Mouse (Mus musculus): ENCODE measurements at regions not wholly inside any gene's neighbourhood (a gene's known extent, or its start where the extent isn't known, plus 50 kb on each side); places are given as distances from the start of the nearest gene placed in this dataset.
"Not testable (repeated sequence)": the region's sequence is repeated elsewhere in the genome, so short reads cannot be mapped to it uniquely, and the experiment has no call there.

DNA sequence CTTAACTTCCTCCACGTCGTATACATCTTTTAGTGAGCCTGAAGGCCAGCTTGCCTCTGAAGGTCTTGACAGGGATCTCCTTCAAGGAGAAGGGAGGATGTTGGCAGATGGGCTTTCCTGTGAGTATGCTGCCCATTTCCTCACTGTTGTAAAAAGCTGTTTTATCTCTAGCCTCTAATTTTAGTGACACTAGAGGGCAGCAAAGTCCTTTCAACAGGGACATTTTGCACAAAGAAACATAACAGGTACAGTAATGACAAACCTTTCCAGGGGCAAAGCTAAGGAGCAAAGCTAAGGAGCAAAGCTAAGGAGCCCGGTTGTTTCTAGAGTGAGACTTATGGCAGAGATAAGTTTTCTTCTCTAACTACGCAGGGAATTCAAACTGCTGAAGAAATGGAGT lies 59.0 kb upstream of the Kbtbd8 start:
- H3K9ac ChIP-seq (ENCODE audit: low read depth, low read length): no peak overlapping the region
- no peak for ATAC-seq
- WGBS: 40% methylated on average over 4 of the region's 4 CpGs
- H3K4me1 ChIP-seq (ENCODE audit: control insufficient read depth, insufficient read depth, low read length): no peaks in the 10 kb centered on the region
- no peaks in the 10 kb centered on the region for H3K36me3 ChIP-seq (ENCODE audit: control insufficient read depth, insufficient read depth, low read length)
- H3K27ac ChIP-seq (ENCODE audit: low read length): no peak overlapping the region
- H3K9me3 ChIP-seq (replicated peaks; ENCODE audit: control insufficient read depth, low read length, poor library complexity, severe bottlenecking): no peaks in the 10 kb centered on the region
- no peaks in the 10 kb centered on the region for H3K27me3 ChIP-seq (ENCODE audit: control insufficient read depth, insufficient read depth, low read depth, low read length)
- no peak overlapping the region for H3K4me3 ChIP-seq (ENCODE audit: low read depth, low read length)
- H3K4me2 ChIP-seq (ENCODE audit: low read length): no peak overlapping the region

GRCm38 (mm10) chr6:95056222-95056621 lies 60.8 kb upstream of the Kbtbd8 start:
- WGBS: 94% methylated on average over 2 of the region's 2 CpGs
- Histone ChIP-seq H3K9ac (ENCODE audit: low read depth, low read length) (no peak overlapping the region), H3K27ac (ENCODE audit: low read length) (no peak overlapping the region), H3K9me3 (replicated peaks; ENCODE audit: control insufficient read depth, low read length, poor library complexity, severe bottlenecking) (no peaks in the 10 kb centered on the region), H3K4me1 (ENCODE audit: control insufficient read depth, insufficient read depth, low read length) (no peaks in the 10 kb centered on the region), H3K4me3 (ENCODE audit: low read depth, low read length) (no peak overlapping the region), H3K27me3 (ENCODE audit: control insufficient read depth, insufficient read depth, low read depth, low read length) (no peaks in the 10 kb centered on the region), H3K4me2 (ENCODE audit: low read length) (no peak overlapping the region), H3K36me3 (ENCODE audit: control insufficient read depth, insufficient read depth, low read length) (no peaks in the 10 kb centered on the region)
- ATAC-seq: no peak

- H3K9ac ChIP-seq (ENCODE audit: low read depth, low read length): no peak overlapping the region
- no peak overlapping the region for H3K27ac ChIP-seq (ENCODE audit: low read length)
- WGBS: 83% methylated on average over 9 of the region's 9 CpGs
- H3K4me1 ChIP-seq (ENCODE audit: control insufficient read depth, insufficient read depth, low read length): no peaks in the 10 kb centered on the region
- H3K4me3 ChIP-seq (ENCODE audit: low read depth, low read length): no peak overlapping the region
- H3K36me3 ChIP-seq (ENCODE audit: control insufficient read depth, insufficient read depth, low read length): no peaks in the 10 kb centered on the region
- no peaks in the 10 kb centered on the region for H3K9me3 ChIP-seq (replicated peaks; ENCODE audit: control insufficient read depth, low read length, poor library complexity, severe bottlenecking)
- no peaks in the 10 kb centered on the region for H3K27me3 ChIP-seq (ENCODE audit: control insufficient read depth, insufficient read depth, low read depth, low read length)
- ATAC-seq: no peak
- no peak overlapping the region for H3K4me2 ChIP-seq (ENCODE audit: low read length)
Observed at GRCm38 (mm10) chr6:95053717-95054382, 63.2 kb upstream of the Kbtbd8 start.

DNA sequence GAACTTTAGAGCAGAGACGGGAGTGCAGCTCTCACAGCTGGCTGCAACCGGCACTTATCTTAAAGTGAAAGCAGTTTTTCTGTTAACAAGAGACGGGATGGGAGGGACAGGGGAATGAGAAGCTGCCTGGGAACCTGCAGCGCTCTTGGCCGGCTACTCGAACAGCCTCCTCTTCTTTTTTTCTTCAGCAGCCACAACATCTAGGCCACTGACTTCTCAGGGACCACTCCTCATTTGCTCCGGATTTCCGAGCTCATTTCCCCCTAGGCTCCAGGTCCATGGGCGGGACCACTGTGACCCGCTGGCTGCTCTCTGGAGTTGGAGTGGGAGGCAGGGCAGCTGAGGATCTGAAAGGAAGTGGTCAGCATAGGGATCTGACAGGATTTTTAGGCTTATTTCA lies 75.7 kb upstream of the Kbtbd8 start:
- not testable (repeated sequence) for H3K9me3 ChIP-seq (replicated peaks; ENCODE audit: control insufficient read depth, low read length, poor library complexity, severe bottlenecking); H3K27me3 ChIP-seq (ENCODE audit: control insufficient read depth, insufficient read depth, low read depth, low read length); H3K36me3 ChIP-seq (ENCODE audit: control insufficient read depth, insufficient read depth, low read length); H3K4me2 ChIP-seq (ENCODE audit: low read length); H3K9ac ChIP-seq (ENCODE audit: low read depth, low read length); H3K4me1 ChIP-seq (ENCODE audit: control insufficient read depth, insufficient read depth, low read length); ATAC-seq; H3K27ac ChIP-seq (ENCODE audit: low read length); H3K4me3 ChIP-seq (ENCODE audit: low read depth, low read length)
- WGBS: 9% methylated on average over 4 of the region's 10 CpGs

- WGBS: 27% methylated on average over 4 of the region's 4 CpGs
- Histone ChIP-seq H3K27me3 (ENCODE audit: control insufficient read depth, insufficient read depth, low read depth, low read length) (no peaks in the 10 kb centered on the region), H3K9ac (ENCODE audit: low read depth, low read length) (no peak overlapping the region), H3K36me3 (ENCODE audit: control insufficient read depth, insufficient read depth, low read length) (no peaks in the 10 kb centered on the region), H3K4me3 (ENCODE audit: low read depth, low read length) (no peak overlapping the region), H3K4me1 (ENCODE audit: control insufficient read depth, insufficient read depth, low read length) (peaks cover 13% of the 10 kb centered on the region; the same call in 1 of the 2 replicates), H3K27ac (ENCODE audit: low read length) (no peak overlapping the region), H3K9me3 (replicated peaks; ENCODE audit: control insufficient read depth, low read length, poor library complexity, severe bottlenecking) (no peaks in the 10 kb centered on the region), H3K4me2 (ENCODE audit: low read length) (no peak overlapping the region)
- ATAC-seq: no peak
Observed at GRCm38 (mm10) chr6:95024239-95024638, 92.8 kb upstream of the Kbtbd8 start.

DNA sequence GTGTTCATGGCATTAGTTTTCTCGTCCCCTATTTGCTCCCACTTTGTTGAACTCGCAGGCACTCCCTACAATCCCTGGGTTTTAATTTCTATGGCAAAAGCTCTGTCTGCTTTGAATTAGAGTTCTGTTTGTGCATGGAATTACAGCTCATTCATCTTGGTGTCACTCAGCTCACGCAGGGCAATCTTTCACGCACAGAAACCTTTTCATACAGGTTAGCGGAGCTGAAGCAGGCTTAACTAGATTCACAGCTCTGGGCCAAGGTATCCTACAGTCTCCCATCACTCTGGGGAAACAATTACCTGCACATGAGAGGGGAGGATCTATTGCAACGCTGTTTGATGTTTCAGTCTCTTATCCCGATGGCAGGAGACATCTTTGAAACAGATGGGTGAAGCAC lies 95.3 kb upstream of the Kbtbd8 start:
- WGBS: 11% methylated on average over 7 of the region's 7 CpGs
- 0 out of 2 replicates have a peak, but pooled peaks have one; percentile 11 for ATAC-seq
- H3K4me1 ChIP-seq (ENCODE audit: control insufficient read depth, insufficient read depth, low read length): peaks cover 13% of the 10 kb centered on the region; the same call in 1 of the 2 replicates

DNA sequence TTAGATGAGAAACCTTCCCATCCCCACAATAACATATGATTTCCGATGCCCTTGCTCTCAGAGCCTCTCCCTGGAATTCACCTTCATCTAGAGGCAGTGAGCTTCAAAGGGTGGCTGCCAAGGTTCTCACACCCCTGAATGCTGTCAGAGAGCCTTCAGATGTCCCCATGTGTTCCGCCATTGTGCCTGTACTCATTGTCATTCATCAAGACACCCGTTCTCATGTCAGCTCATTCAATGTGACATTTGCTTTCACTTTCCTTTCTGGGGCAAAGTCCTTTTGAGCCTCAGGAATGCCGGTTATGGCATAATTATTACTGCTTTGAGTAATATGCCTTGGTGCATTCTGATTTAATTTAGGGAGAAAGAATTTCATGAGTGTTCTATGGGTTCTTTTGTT lies 99.1 kb upstream of the Kbtbd8 start:
- Histone ChIP-seq H3K27ac (ENCODE audit: low read length) (no peak overlapping the region), H3K9me3 (replicated peaks; ENCODE audit: control insufficient read depth, low read length, poor library complexity, severe bottlenecking) (no peaks in the 10 kb centered on the region), H3K4me3 (ENCODE audit: low read depth, low read length) (no peak overlapping the region), H3K27me3 (ENCODE audit: control insufficient read depth, insufficient read depth, low read depth, low read length) (no peaks in the 10 kb centered on the region), H3K4me1 (ENCODE audit: control insufficient read depth, insufficient read depth, low read length) (peaks cover 13% of the 10 kb centered on the region; the same call in 1 of the 2 replicates), H3K4me2 (ENCODE audit: low read length) (no peak overlapping the region), H3K36me3 (ENCODE audit: control insufficient read depth, insufficient read depth, low read length) (no peaks in the 10 kb centered on the region), H3K9ac (ENCODE audit: low read depth, low read length) (no peak overlapping the region)
- ATAC-seq: no peak
- 21% methylated on average over 4 of the region's 4 CpGs for WGBS

More for the DNA sequence above, 95.3 kb upstream of the Kbtbd8 start:
- no peak overlapping the region for H3K4me2 ChIP-seq (ENCODE audit: low read length)
- no peaks in the 10 kb centered on the region for H3K36me3 ChIP-seq (ENCODE audit: control insufficient read depth, insufficient read depth, low read length)
- no peaks in the 10 kb centered on the region for H3K9me3 ChIP-seq (replicated peaks; ENCODE audit: control insufficient read depth, low read length, poor library complexity, severe bottlenecking)
- no peak overlapping the region for H3K27ac ChIP-seq (ENCODE audit: low read length)
- no peak overlapping the region for H3K9ac ChIP-seq (ENCODE audit: low read depth, low read length)
- H3K4me3 ChIP-seq (ENCODE audit: low read depth, low read length): no peak overlapping the region
- H3K27me3 ChIP-seq (ENCODE audit: control insufficient read depth, insufficient read depth, low read depth, low read length): no peaks in the 10 kb centered on the region

DNA sequence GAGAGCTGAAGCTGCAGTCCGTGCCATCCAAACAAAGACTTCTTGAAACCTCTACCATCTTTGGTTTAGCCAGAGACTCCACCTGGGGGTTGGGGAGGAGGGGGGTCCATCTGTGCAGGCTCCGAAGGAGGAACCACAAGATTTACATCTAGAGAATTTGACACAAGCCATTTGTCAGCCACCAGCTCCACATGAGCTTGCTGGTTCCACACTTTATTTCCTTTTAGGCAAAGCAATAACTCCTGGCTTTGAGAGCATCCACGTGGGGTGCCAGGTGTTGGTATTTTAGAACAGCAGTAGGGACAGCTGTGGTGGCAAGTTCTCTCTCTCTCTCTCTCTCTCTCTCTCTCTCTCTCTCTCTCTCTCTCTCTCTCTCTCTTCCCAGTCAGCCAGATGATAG lies 99.6 kb upstream of the Kbtbd8 start:
- Histone ChIP-seq H3K9me3 (replicated peaks; ENCODE audit: control insufficient read depth, low read length, poor library complexity, severe bottlenecking) (no peaks in the 10 kb centered on the region), H3K4me3 (ENCODE audit: low read depth, low read length) (no peak overlapping the region), H3K4me2 (ENCODE audit: low read length) (no peak overlapping the region), H3K27me3 (ENCODE audit: control insufficient read depth, insufficient read depth, low read depth, low read length) (no peaks in the 10 kb centered on the region), H3K36me3 (ENCODE audit: control insufficient read depth, insufficient read depth, low read length) (no peaks in the 10 kb centered on the region), H3K9ac (ENCODE audit: low read depth, low read length) (no peak overlapping the region), H3K27ac (ENCODE audit: low read length) (no peak overlapping the region), H3K4me1 (ENCODE audit: control insufficient read depth, insufficient read depth, low read length) (peaks cover 9% of the 10 kb centered on the region; the same call in 1 of the 2 replicates)
- no peak for ATAC-seq
- 60% methylated on average over 3 of the region's 3 CpGs for WGBS

GRCm38 (mm10) chr6:95013096-95013495 lies 103.9 kb upstream of the Kbtbd8 start:
- H3K36me3 ChIP-seq (ENCODE audit: control insufficient read depth, insufficient read depth, low read length): no peaks in the 10 kb centered on the region
- H3K27me3 ChIP-seq (ENCODE audit: control insufficient read depth, insufficient read depth, low read depth, low read length): no peaks in the 10 kb centered on the region
- H3K9ac ChIP-seq (ENCODE audit: low read depth, low read length): no peak overlapping the region
- H3K9me3 ChIP-seq (replicated peaks; ENCODE audit: control insufficient read depth, low read length, poor library complexity, severe bottlenecking): no peaks in the 10 kb centered on the region
- 49% methylated on average over 5 of the region's 5 CpGs for WGBS
- no peak overlapping the region for H3K27ac ChIP-seq (ENCODE audit: low read length)
- ATAC-seq: no peak
- no peak overlapping the region for H3K4me3 ChIP-seq (ENCODE audit: low read depth, low read length)
- H3K4me1 ChIP-seq (ENCODE audit: control insufficient read depth, insufficient read depth, low read length): no peaks in the 10 kb centered on the region
- no peak overlapping the region for H3K4me2 ChIP-seq (ENCODE audit: low read length)
